Mouse (Mus musculus) heart, embryonic 16.5 days (tissue): ENCODE results near the gene St8sia1. TPM values are rescaled to one million over a fixed set of nuclear protein-coding genes. Genes with fewer than 3 reads are reported as not detected.

Source experiments
- ATAC-seq: fragments of 200-750 bp; cut with Nextera tagmentation; replicated peaks from 2 replicates; pipeline ENCODE4 v1.8.0; 2017; ENCODE audit warnings: moderate number of reproducible peaks; ENCODE audit not compliant: insufficient read depth, low FRiP score; ENCODE audit errors: extremely low read depth
- H3K27ac ChIP-seq: fragments of 300-500 bp; sonication (generic); 2 replicates; pipeline ENCODE4 v1.5.1; 2014; ENCODE audit warnings: mild to moderate bottlenecking, low read length, control low read depth, moderate library complexity
- H3K27me3 ChIP-seq: fragments of 300-500 bp; sonication (generic); 2 replicates; pipeline ENCODE4 v1.6.1; 2014; ENCODE audit warnings: low read length, mixed read lengths; ENCODE audit not compliant: control insufficient read depth, insufficient read depth
- H3K36me3 ChIP-seq: fragments of 300-500 bp; sonication (generic); 2 replicates; pipeline ENCODE4 v1.6.1; 2014; ENCODE audit not compliant: control insufficient read depth, insufficient read depth
- H3K4me1 ChIP-seq: fragments of 300-500 bp; sonication (generic); 2 replicates; pipeline ENCODE4 v1.6.1; 2014; ENCODE audit warnings: low read length, mixed read lengths; ENCODE audit not compliant: control insufficient read depth, insufficient read depth
- H3K4me2 ChIP-seq: fragments of 300-500 bp; sonication (generic); 2 replicates; pipeline ENCODE4 v1.6.1; 2014; ENCODE audit warnings: low read depth, mild to moderate bottlenecking, control low read depth, low read length
- H3K4me3 ChIP-seq: fragments of 300-500 bp; sonication (generic); 2 replicates; pipeline ENCODE4 v1.5.1; 2014; ENCODE audit warnings: mild to moderate bottlenecking, control low read depth, low read length
- H3K9ac ChIP-seq: fragments of 300-500 bp; sonication (generic); 2 replicates; pipeline ENCODE4 v1.6.1; 2014; ENCODE audit warnings: low read length, control low read depth
- H3K9me3 ChIP-seq: fragments of 300-500 bp; sonication (generic); replicated peaks from 2 replicates; pipeline ENCODE4 v1.6.1; 2016; ENCODE audit warnings: low read length; ENCODE audit not compliant: control insufficient read depth
- WGBS: fragments of 180-500 bp; shearing (Covaris S2); extraction: QIAGEN DNeasy Blood & Tissue Kit; methylation state at CpG from one replicate; pipeline ENCODE4 v1.1.7; 2014; 5-methylcytosine and 5-hydroxymethylcytosine counted together
- polyA plus RNA-seq: library from polyadenylated mRNA; unstranded; fragments of >200 nt; fragmentation: Nextera tagmentation; extraction: Ambion mirVana; gene quantifications from 2 replicates; pipeline ENCODE4 v1.2.1, GENCODE M21; 2015

St8sia1 gene
- polyA plus RNA-seq, 1 experiment from 2014 or later, result 2.0 TPM

DNA sequence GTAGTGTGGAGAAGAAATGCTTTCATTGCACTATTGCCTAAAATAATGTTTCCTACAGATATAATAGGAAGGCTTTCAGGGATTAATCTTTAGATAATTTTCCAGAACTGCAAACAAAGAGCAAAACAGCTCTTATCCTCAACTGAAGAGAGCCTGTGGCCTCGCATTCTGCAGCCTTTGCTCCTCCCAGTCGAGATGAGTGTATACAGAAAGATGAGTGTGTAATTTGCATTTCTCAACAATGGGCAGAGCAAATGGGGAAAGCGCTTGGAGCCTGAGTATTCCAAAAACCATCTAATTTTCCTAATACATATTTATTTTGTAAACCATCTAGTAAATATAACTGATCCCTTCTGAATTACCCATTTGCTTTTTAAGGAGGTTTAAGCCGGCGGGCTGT is 38.3 kb downstream of the St8sia1 start:
- Histone ChIP-seq H3K27ac (no peak overlapping the region), H3K9me3 (no peaks in the 10 kb centered on the region), H3K4me3 (no peak overlapping the region), H3K36me3 (no peaks in the 10 kb centered on the region), H3K9ac (no peak overlapping the region), H3K27me3 (no peaks in the 10 kb centered on the region; the same call in 1 of the 2 replicates), H3K4me2 (no peak overlapping the region), H3K4me1 (peaks cover 2% of the 10 kb centered on the region; the same call in 1 of the 2 replicates)
- 76% methylated on average over 5 of the region's 5 CpGs for WGBS
- ATAC-seq, result no peak

DNA sequence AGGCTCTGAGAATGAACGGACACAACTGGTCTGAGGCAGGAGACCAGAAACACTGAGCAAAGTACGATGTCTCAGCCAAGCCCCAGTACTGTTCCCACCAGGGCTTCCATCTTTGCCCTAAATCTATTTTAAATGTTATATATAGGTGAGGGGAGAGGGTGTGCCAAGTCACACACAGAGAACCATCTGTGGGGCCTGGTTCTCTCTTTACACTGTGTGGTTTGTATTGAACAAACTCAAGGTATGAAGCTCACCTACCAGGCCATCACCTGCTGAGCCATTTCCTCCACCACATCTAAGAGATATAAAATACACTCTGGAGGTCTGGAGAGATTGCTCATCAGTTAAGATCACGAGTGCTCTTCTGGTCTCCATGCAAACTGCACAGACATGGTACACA is 38.9 kb downstream of the St8sia1 start:
- H3K4me1 ChIP-seq, result peaks cover 2% of the 10 kb centered on the region; the same call in 1 of the 2 replicates
- H3K27ac ChIP-seq, result no peak overlapping the region
- H3K36me3 ChIP-seq, result no peaks in the 10 kb centered on the region
- H3K4me2 ChIP-seq, result no peak overlapping the region
- WGBS, result 79% methylated on average over 3 of the region's 3 CpGs
- no peak overlapping the region for H3K4me3 ChIP-seq
- no peak overlapping the region for H3K9ac ChIP-seq
- ATAC-seq, result no peak; the same call in 1 of the 2 replicates
- no peaks in the 10 kb centered on the region for H3K9me3 ChIP-seq
- no peaks in the 10 kb centered on the region; the same call in 1 of the 2 replicates for H3K27me3 ChIP-seq

DNA sequence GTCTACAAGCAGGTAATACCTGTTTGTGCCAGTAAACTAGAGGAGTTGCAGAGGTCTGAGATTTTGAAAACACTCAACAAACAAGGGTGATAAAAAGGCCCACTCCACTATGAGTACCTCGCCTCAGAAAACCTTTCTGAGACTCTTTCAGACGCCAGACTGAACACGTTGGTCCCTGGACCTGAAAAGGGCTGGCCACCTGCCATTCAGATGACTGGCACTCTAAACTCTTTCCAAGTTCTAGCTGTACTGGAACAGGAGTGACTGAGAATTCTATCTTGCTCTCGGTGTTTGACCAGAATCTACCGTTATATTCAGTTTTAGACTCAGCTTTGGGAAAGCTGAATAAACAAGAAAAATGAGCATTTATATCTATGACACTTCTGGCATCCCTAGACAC is 43.4 kb downstream of the St8sia1 start:
- H3K27me3 ChIP-seq, result no peaks in the 10 kb centered on the region
- peaks cover 2% of the 10 kb centered on the region; the same call in 1 of the 2 replicates for H3K4me1 ChIP-seq
- no peak overlapping the region for H3K9ac ChIP-seq
- H3K4me3 ChIP-seq, result no peak overlapping the region
- H3K9me3 ChIP-seq, result no peaks in the 10 kb centered on the region
- H3K4me2 ChIP-seq, result no peak overlapping the region
- 28% methylated on average over 5 of the region's 5 CpGs for WGBS
- peak overlapping the region; percentile 9; the same call in 1 of the 2 replicates for H3K27ac ChIP-seq
- H3K36me3 ChIP-seq, result no peaks in the 10 kb centered on the region
- no peak for ATAC-seq

DNA sequence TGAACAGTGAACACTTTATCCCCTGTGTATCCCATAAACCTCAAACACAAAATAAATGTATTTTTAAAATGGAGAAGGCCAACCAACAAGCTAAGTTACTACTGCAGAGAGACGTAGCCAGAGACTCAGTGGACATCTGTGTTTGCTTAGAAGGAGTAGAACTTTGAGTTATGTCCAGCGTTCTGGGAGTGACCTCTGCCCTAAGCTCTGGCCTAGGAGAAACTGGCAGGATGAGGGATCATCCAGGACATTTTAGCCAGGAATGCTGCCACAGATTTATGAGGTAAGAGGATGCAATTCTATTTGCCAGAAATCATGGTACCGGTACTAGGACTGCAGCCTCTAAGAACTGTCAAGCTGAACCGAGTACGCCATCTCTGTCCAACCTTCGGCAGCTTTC is 45.6 kb downstream of the St8sia1 start:
- Histone ChIP-seq H3K9me3 (no peaks in the 10 kb centered on the region), H3K27ac (no peak overlapping the region), H3K36me3 (no peaks in the 10 kb centered on the region), H3K27me3 (no peaks in the 10 kb centered on the region), H3K9ac (no peak overlapping the region), H3K4me3 (no peak overlapping the region), H3K4me1 (peaks cover 2% of the 10 kb centered on the region; the same call in 1 of the 2 replicates), H3K4me2 (no peak overlapping the region)
- no peak for ATAC-seq
- 81% methylated on average over 6 of the region's 6 CpGs for WGBS

DNA sequence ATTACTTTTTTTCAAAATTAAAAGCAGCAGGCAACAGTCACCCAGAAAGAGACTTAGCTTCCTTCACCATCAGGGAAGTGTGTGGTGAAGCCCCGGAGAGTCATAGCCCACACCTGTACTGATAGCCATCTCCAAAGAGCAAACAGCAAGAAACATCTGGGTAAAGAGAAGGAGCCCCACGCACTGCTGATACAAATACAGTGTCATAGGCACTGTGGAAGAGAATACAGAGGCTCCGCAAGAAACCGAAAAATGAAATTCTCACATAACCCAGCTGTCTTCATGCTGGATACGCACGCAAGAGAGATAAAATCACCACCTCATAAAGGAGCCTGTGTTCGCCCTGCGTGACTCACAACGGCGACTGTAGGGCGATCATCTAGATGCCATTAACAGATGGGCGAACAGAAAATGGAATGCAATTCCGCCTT is 46.8 kb downstream of the St8sia1 start:
- no peaks in the 10 kb centered on the region for H3K9me3 ChIP-seq
- WGBS, result 67% methylated on average over 13 of the region's 13 CpGs

DNA sequence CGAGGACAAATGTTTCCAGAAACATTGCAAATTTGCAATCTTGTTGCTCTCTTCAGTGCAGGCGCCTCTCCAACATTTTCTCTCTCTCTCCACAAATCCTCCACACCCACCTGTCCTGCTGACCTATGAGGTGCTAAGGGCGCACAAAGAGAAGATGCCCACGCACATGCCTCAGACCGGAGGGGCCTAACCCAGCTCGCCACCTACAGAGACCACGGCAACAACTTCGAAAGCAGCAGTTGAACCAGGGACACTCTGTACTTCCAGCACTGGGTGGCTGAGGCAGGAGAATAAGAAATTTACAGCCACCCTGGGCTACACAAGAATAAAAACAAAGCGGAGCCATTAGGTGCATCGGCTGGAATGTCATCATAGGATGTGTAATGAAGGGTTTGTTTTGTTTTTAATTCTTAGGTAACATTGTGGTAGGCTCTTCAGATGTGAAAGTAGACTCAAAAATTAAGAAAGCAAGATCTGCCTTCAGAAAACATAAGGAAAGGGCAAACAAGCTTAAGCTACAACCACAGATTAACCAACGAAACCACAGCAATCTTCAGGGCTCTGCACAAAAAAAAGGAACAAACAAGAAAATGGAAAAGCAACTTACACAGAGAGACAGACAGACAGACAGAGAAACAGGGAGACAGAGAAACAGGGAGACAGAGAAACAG is 47.8 kb downstream of the St8sia1 start:
- Histone ChIP-seq H3K4me2 (no peak overlapping the region), H3K36me3 (no peaks in the 10 kb centered on the region), H3K4me1 (peaks cover 2% of the 10 kb centered on the region; the same call in 1 of the 2 replicates), H3K9ac (no peak overlapping the region), H3K4me3 (no peak overlapping the region), H3K27me3 (no peaks in the 10 kb centered on the region), H3K9me3 (no peaks in the 10 kb centered on the region), H3K27ac (peak overlapping the region; percentile 76)
- ATAC-seq, result no peak
- WGBS, result 81% methylated on average over 11 of the region's 11 CpGs

More for the DNA sequence above, 46.8 kb downstream of the St8sia1 start:
- Histone ChIP-seq H3K4me2 (no peak overlapping the region), H3K27ac (peak overlapping the region; percentile 64), H3K4me1 (peaks cover 2% of the 10 kb centered on the region; the same call in 1 of the 2 replicates), H3K4me3 (no peak overlapping the region), H3K27me3 (no peaks in the 10 kb centered on the region), H3K9ac (no peak overlapping the region), H3K36me3 (no peaks in the 10 kb centered on the region)
- peak; percentile 58 for ATAC-seq

DNA sequence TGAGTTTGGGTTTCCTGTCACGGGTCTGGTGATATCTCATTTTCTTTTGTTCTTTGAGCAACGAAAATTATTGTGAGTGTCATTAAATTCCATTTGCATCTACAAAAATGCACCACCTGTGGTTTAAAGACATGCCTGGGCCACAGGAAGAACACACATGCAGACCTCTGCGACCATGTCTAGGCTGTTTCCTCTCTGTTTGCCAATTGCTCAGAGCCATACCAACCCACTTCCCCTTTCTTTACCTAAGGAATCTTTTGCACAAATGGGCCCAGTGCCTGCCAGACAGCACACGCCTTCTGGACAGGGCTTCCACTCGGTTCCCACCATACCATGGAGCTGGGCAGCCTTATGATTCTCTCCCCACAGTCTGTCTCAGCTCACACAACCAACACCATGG is 48.8 kb downstream of the St8sia1 start:
- H3K36me3 ChIP-seq, result no peaks in the 10 kb centered on the region
- no peaks in the 10 kb centered on the region for H3K4me1 ChIP-seq
- H3K27ac ChIP-seq, result peak overlapping the region; percentile 15; the same call in 1 of the 2 replicates
- H3K9ac ChIP-seq, result no peak overlapping the region
- no peaks in the 10 kb centered on the region for H3K9me3 ChIP-seq
- no peaks in the 10 kb centered on the region for H3K27me3 ChIP-seq
- no peak overlapping the region for H3K4me2 ChIP-seq
- WGBS, result 69% methylated on average over 5 of the region's 5 CpGs
- ATAC-seq, result no peak
- H3K4me3 ChIP-seq, result no peak overlapping the region

GRCm38 (mm10) chr6:142914676-142915075 is 49.6 kb downstream of the St8sia1 start:
- Histone ChIP-seq H3K4me3 (no peak overlapping the region), H3K36me3 (no peaks in the 10 kb centered on the region), H3K9me3 (no peaks in the 10 kb centered on the region), H3K27me3 (no peaks in the 10 kb centered on the region), H3K4me2 (no peak overlapping the region), H3K9ac (no peak overlapping the region), H3K4me1 (no peaks in the 10 kb centered on the region), H3K27ac (no peak overlapping the region; the same call in 1 of the 2 replicates)
- ATAC-seq, result no peak
- WGBS, result 84% methylated on average over 10 of the region's 10 CpGs

GRCm38 (mm10) chr6:142911263-142911662 is 53.0 kb downstream of the St8sia1 start:
- H3K27me3 ChIP-seq, result no peaks in the 10 kb centered on the region
- H3K9me3 ChIP-seq, result no peaks in the 10 kb centered on the region
- ATAC-seq, result no peak
- no peak overlapping the region for H3K4me2 ChIP-seq
- H3K27ac ChIP-seq, result no peak overlapping the region
- H3K4me1 ChIP-seq, result no peaks in the 10 kb centered on the region
- WGBS, result 86% methylated on average over 3 of the region's 3 CpGs
- H3K4me3 ChIP-seq, result no peak overlapping the region
- no peak overlapping the region for H3K9ac ChIP-seq
- H3K36me3 ChIP-seq, result no peaks in the 10 kb centered on the region
